ENCODE assay signal across 16 mouse cellular contexts in genomic region chr10:78115153-78115552, GRCm38 (mm10).
"Had no signal": no experiment of that assay in that cellular context is flagged by ENCODE, and none has a peak within 500 bp of the region (broad histone marks: within the 10 kb centered on the region; RNA-seq: fewer than 3 reads in every experiment).

No protein-coding gene starts in this region.

- H3K27ac ChIP-seq: kidney, embryonic 15.5 days; left cerebral cortex, adult 2 months; limb, embryonic 15.5 days; liver, embryonic 12.5 days; midbrain, embryonic 10.5 days; neural tube, embryonic 15.5 days had no signal

- H3K4me1 ChIP-seq: kidney, embryonic 15.5 days; limb, embryonic 15.5 days; liver, embryonic 12.5 days; neural tube, embryonic 15.5 days had no signal

- H3K36me3 ChIP-seq: kidney, embryonic 15.5 days; limb, embryonic 15.5 days; liver, embryonic 12.5 days; midbrain, embryonic 10.5 days; neural tube, embryonic 15.5 days had no signal

- ATAC-seq: liver, embryonic 12.5 days had no signal

- DNase-seq: kidney, postnatal 14 days; lung, embryonic 14.5 days; lung, postnatal 10 days; lung, postnatal 4 days; midbrain, embryonic 14.5 days; retina, postnatal 1 day; right cerebral cortex, postnatal 14 days; thymus, adult 18-20 months; thymus, postnatal 14 days had no signal

- H3K9ac ChIP-seq: kidney, embryonic 15.5 days; limb, embryonic 15.5 days; liver, embryonic 12.5 days; lung, embryonic 14.5 days; neural tube, embryonic 15.5 days had no signal

- H3K4me3 ChIP-seq: kidney, embryonic 15.5 days; left cerebral cortex, adult 2 months; limb, embryonic 15.5 days; liver, embryonic 12.5 days; midbrain, embryonic 10.5 days; myocyte; neural tube, embryonic 15.5 days had no signal

- H3K27me3 ChIP-seq: kidney, embryonic 15.5 days; limb, embryonic 15.5 days; liver, embryonic 12.5 days; neural tube, embryonic 15.5 days had no signal

- H3K9me3 ChIP-seq: kidney, embryonic 15.5 days; limb, embryonic 15.5 days; liver, embryonic 12.5 days; midbrain, embryonic 10.5 days; neural tube, embryonic 15.5 days had no signal

- H3K4me2 ChIP-seq: kidney, embryonic 15.5 days; limb, embryonic 15.5 days; liver, embryonic 12.5 days; lung, embryonic 14.5 days; neural tube, embryonic 15.5 days had no signal
